Mouse (Mus musculus): ENCODE measurements around the gene Ncbp2. TPM values are rescaled to one million over a fixed set of nuclear protein-coding genes. Genes with fewer than 3 reads are reported as not detected.

Ncbp2 gene
- polyA plus RNA-seq (2016; fragmentation: Nextera tagmentation; extraction: Ambion mirVana) = 123 and 128 TPM in 2 replicates

- WGBS = under 1% methylated on average over 53 of the region's 55 CpGs
- peak within 1 kb of the TSS; percentile 92 for H3K9ac ChIP-seq
- H3K9me3 ChIP-seq (replicated peaks) = no peaks in the 10 kb centered on the region
- H3K4me1 ChIP-seq = peaks cover 44% of the 10 kb centered on the region
- H3K27me3 ChIP-seq = no peaks in the 10 kb centered on the region
- H3K4me2 ChIP-seq (replicated peaks) = peak within 1 kb of the TSS; percentile 84
- H3K36me3 ChIP-seq = peaks cover 23% of the 10 kb centered on the region; the same call in 1 of the 2 replicates
- ATAC-seq (ENCODE audit: low FRiP score) = peak; percentile 85
- peak within 1 kb of the TSS; percentile 88 for H3K4me3 ChIP-seq
- peak within 1 kb of the TSS; percentile 93 for H3K27ac ChIP-seq
These were observed at the start of gene Ncbp2, which contains the start of gene 0610012G03Rik for GRCm38 (mm10) chr16:31948345-31948774. Gene Ncbp2, plus strand, starts transcription at chr16:31948513. Gene 0610012G03Rik, minus strand, starts transcription at chr16:31948494.

GRCm38 (mm10) chr16:31898546-31899326 is 49.6 kb upstream of the Ncbp2 start:
- Histone ChIP-seq H3K4me3 (no peak overlapping the region), H3K4me1 (peaks cover 21% of the 10 kb centered on the region), H3K27me3 (no peaks in the 10 kb centered on the region), H3K9ac (no peak overlapping the region), H3K27ac (0 out of 2 replicates have a peak overlapping the region, but pooled peaks have one; percentile 1), H3K36me3 (no peaks in the 10 kb centered on the region), H3K4me2 (replicated peaks) (no peak overlapping the region), H3K9me3 (replicated peaks) (peaks cover 10% of the 10 kb centered on the region)
- ATAC-seq (ENCODE audit: low FRiP score) = peak; percentile 74
- WGBS = 71% methylated on average over 18 of the region's 18 CpGs

GRCm38 (mm10) chr16:31901886-31902285 is 46.4 kb upstream of the Ncbp2 start:
- Histone ChIP-seq H3K4me2 (replicated peaks) (no peak overlapping the region), H3K4me1 (peaks cover 32% of the 10 kb centered on the region), H3K9me3 (replicated peaks) (peaks cover 10% of the 10 kb centered on the region), H3K4me3 (no peak overlapping the region), H3K36me3 (no peaks in the 10 kb centered on the region), H3K27me3 (no peaks in the 10 kb centered on the region; the same call in 1 of the 2 replicates), H3K9ac (no peak overlapping the region), H3K27ac (no peak overlapping the region)
- WGBS = 92% methylated on average over 1 of the region's 1 CpGs
- no peak for ATAC-seq (ENCODE audit: low FRiP score)

GRCm38 (mm10) chr16:31903239-31903638 is 45.1 kb upstream of the Ncbp2 start:
- H3K27me3 ChIP-seq = no peaks in the 10 kb centered on the region; the same call in 1 of the 2 replicates
- H3K4me3 ChIP-seq = no peak overlapping the region
- H3K36me3 ChIP-seq = no peaks in the 10 kb centered on the region
- peaks cover 21% of the 10 kb centered on the region for H3K4me1 ChIP-seq
- peaks cover 10% of the 10 kb centered on the region for H3K9me3 ChIP-seq (replicated peaks)
- ATAC-seq (ENCODE audit: low FRiP score) = no peak
- WGBS = 91% methylated on average over 8 of the region's 8 CpGs
- H3K4me2 ChIP-seq (replicated peaks) = no peak overlapping the region
- H3K27ac ChIP-seq = no peak overlapping the region
- no peak overlapping the region for H3K9ac ChIP-seq

- H3K9me3 ChIP-seq (replicated peaks) = peaks cover 2% of the 10 kb centered on the region
- no peak for ATAC-seq (ENCODE audit: low FRiP score)
- WGBS = 80% methylated on average over 4 of the region's 4 CpGs
These were observed 43.0 kb upstream of the Ncbp2 start for GRCm38 (mm10) chr16:31905331-31905730.

GRCm38 (mm10) chr16:31905891-31906825 is 42.2 kb upstream of the Ncbp2 start:
- WGBS = 35% methylated on average over 20 of the region's 20 CpGs
- H3K36me3 ChIP-seq = no peaks in the 10 kb centered on the region
- peak overlapping the region; percentile 19; the same call in 1 of the 2 replicates for H3K9ac ChIP-seq
- ATAC-seq (ENCODE audit: low FRiP score) = 0 out of 2 replicates have a peak, but pooled peaks have one; percentile 16
- H3K4me2 ChIP-seq (replicated peaks) = peak overlapping the region; percentile 43
- no peaks in the 10 kb centered on the region for H3K9me3 ChIP-seq (replicated peaks)
- H3K4me3 ChIP-seq = 0 out of 2 replicates have a peak overlapping the region, but pooled peaks have one; percentile 8
- no peaks in the 10 kb centered on the region; the same call in 1 of the 2 replicates for H3K27me3 ChIP-seq
- peak overlapping the region; percentile 17; the same call in 1 of the 2 replicates for H3K27ac ChIP-seq
- peaks cover 15% of the 10 kb centered on the region for H3K4me1 ChIP-seq

More at GRCm38 (mm10) chr16:31905331-31905730, 43.0 kb upstream of the Ncbp2 start:
- Histone ChIP-seq H3K36me3 (no peaks in the 10 kb centered on the region), H3K9ac (no peak overlapping the region), H3K27me3 (no peaks in the 10 kb centered on the region; the same call in 1 of the 2 replicates), H3K4me2 (replicated peaks) (no peak overlapping the region), H3K27ac (no peak overlapping the region), H3K4me3 (no peak overlapping the region), H3K4me1 (peaks cover 15% of the 10 kb centered on the region)

- H3K4me3 ChIP-seq = 0 out of 2 replicates have a peak overlapping the region, but pooled peaks have one; percentile 8
- no peaks in the 10 kb centered on the region for H3K36me3 ChIP-seq
- no peaks in the 10 kb centered on the region; the same call in 1 of the 2 replicates for H3K27me3 ChIP-seq
- ATAC-seq (ENCODE audit: low FRiP score) = no peak
- no peaks in the 10 kb centered on the region for H3K9me3 ChIP-seq (replicated peaks)
- peak overlapping the region; percentile 43 for H3K4me2 ChIP-seq (replicated peaks)
- H3K9ac ChIP-seq = peak overlapping the region; percentile 19; the same call in 1 of the 2 replicates
- 16% methylated on average over 9 of the region's 9 CpGs for WGBS
- H3K27ac ChIP-seq = 0 out of 2 replicates have a peak overlapping the region, but pooled peaks have one; percentile 17
- peaks cover 15% of the 10 kb centered on the region for H3K4me1 ChIP-seq
These were observed 41.4 kb upstream of the Ncbp2 start for GRCm38 (mm10) chr16:31906896-31907295.

GRCm38 (mm10) chr16:31908959-31909358 is 39.4 kb upstream of the Ncbp2 start:
- no peak for ATAC-seq (ENCODE audit: low FRiP score)
- Histone ChIP-seq H3K9me3 (replicated peaks) (no peaks in the 10 kb centered on the region), H3K9ac (no peak overlapping the region), H3K4me3 (no peak overlapping the region), H3K27ac (no peak overlapping the region), H3K4me2 (replicated peaks) (peak overlapping the region; percentile 8; the same call in 1 of the 2 replicates), H3K36me3 (no peaks in the 10 kb centered on the region), H3K27me3 (no peaks in the 10 kb centered on the region; the same call in 1 of the 2 replicates), H3K4me1 (peaks cover 15% of the 10 kb centered on the region)
- WGBS = 64% methylated on average over 11 of the region's 11 CpGs

GRCm38 (mm10) chr16:31910281-31910847 is 37.9 kb upstream of the Ncbp2 start:
- no peaks in the 10 kb centered on the region for H3K36me3 ChIP-seq
- H3K4me2 ChIP-seq (replicated peaks) = no peak overlapping the region
- H3K4me1 ChIP-seq = peaks cover 15% of the 10 kb centered on the region
- no peak overlapping the region for H3K27ac ChIP-seq
- no peak overlapping the region for H3K9ac ChIP-seq
- H3K4me3 ChIP-seq = no peak overlapping the region
- H3K9me3 ChIP-seq (replicated peaks) = no peaks in the 10 kb centered on the region
- 75% methylated on average over 10 of the region's 10 CpGs for WGBS
- H3K27me3 ChIP-seq = no peaks in the 10 kb centered on the region; the same call in 1 of the 2 replicates
- ATAC-seq (ENCODE audit: low FRiP score) = no peak

GRCm38 (mm10) chr16:31917776-31918175 is 30.5 kb upstream of the Ncbp2 start:
- no peak for ATAC-seq (ENCODE audit: low FRiP score)
- Histone ChIP-seq H3K9ac (no peak overlapping the region), H3K36me3 (no peaks in the 10 kb centered on the region), H3K27me3 (no peaks in the 10 kb centered on the region), H3K4me3 (no peak overlapping the region), H3K4me1 (peaks cover 2% of the 10 kb centered on the region), H3K9me3 (replicated peaks) (no peaks in the 10 kb centered on the region), H3K4me2 (replicated peaks) (no peak overlapping the region), H3K27ac (no peak overlapping the region)
- WGBS = 71% methylated on average over 11 of the region's 11 CpGs

GRCm38 (mm10) chr16:31918248-31918724 is 30.0 kb upstream of the Ncbp2 start:
- H3K27ac ChIP-seq = no peak overlapping the region
- no peak overlapping the region for H3K4me3 ChIP-seq
- peak overlapping the region; percentile 37 for H3K4me2 ChIP-seq (replicated peaks)
- ATAC-seq (ENCODE audit: low FRiP score) = no peak
- no peaks in the 10 kb centered on the region for H3K9me3 ChIP-seq (replicated peaks)
- H3K4me1 ChIP-seq = peaks cover 2% of the 10 kb centered on the region
- 3% methylated on average over 14 of the region's 14 CpGs for WGBS
- 0 out of 2 replicates have a peak overlapping the region, but pooled peaks have one; percentile 8 for H3K9ac ChIP-seq
- no peaks in the 10 kb centered on the region for H3K36me3 ChIP-seq
- H3K27me3 ChIP-seq = no peaks in the 10 kb centered on the region
